Mouse (Mus musculus) ES-Bruce4 (cell line): ENCODE measurements around the gene Bet1l. TPM values are rescaled to one million over a fixed set of nuclear protein-coding genes. Genes with fewer than 3 reads are reported as not detected.

ENCODE experiments used
- H3K27ac ChIP-seq: 2 replicates; pipeline ENCODE4 v1.5.1; 2012; ENCODE audit warnings: low read length, inconsistent platforms; ENCODE audit not compliant: insufficient read depth
- H3K27me3 ChIP-seq: 2 replicates; pipeline ENCODE4 v1.6.1; 2012; ENCODE audit warnings: mild to moderate bottlenecking, low read length, inconsistent platforms; ENCODE audit not compliant: control insufficient read depth, poor library complexity, insufficient read depth, severe bottlenecking
- H3K36me3 ChIP-seq: 2 replicates; pipeline ENCODE4 v1.6.1; 2012; ENCODE audit warnings: inconsistent platforms, mild to moderate bottlenecking, low read length, moderate library complexity; ENCODE audit not compliant: control insufficient read depth, poor library complexity, insufficient read depth, severe bottlenecking
- H3K4me1 ChIP-seq: one replicate; pipeline ENCODE4 v1.8.1; 2011; ENCODE audit warnings: low read length; ENCODE audit not compliant: control insufficient read depth, insufficient read depth
- H3K4me3 ChIP-seq: 2 replicates; pipeline ENCODE4 v1.5.1; 2011; ENCODE audit warnings: low read depth, mild to moderate bottlenecking, low read length
- H3K9ac ChIP-seq: 2 replicates; pipeline ENCODE4 v1.6.1; 2012; ENCODE audit warnings: low read depth, mild to moderate bottlenecking, inconsistent platforms; ENCODE audit not compliant: poor library complexity, severe bottlenecking
- H3K9me3 ChIP-seq: replicated peaks from 2 replicates; pipeline ENCODE4 v1.6.1; 2012; ENCODE audit warnings: mild to moderate bottlenecking, low read length, inconsistent platforms; ENCODE audit not compliant: control insufficient read depth, poor library complexity, insufficient read depth, severe bottlenecking
- CTCF ChIP-seq: IDR thresholded peaks from one replicate; pipeline ENCODE4 v1.8.1; 2011; ENCODE audit warnings: low read depth, low read length
- EP300 ChIP-seq: IDR thresholded peaks from 2 replicates; pipeline ENCODE4 v1.6.1; 2011; ENCODE audit warnings: low read depth, low read length; ENCODE audit not compliant: insufficient read depth
- POLR2A ChIP-seq: IDR thresholded peaks from one replicate; pipeline ENCODE4 v1.8.1; 2011; ENCODE audit warnings: low read length; ENCODE audit not compliant: insufficient read depth
- polyA plus RNA-seq: library from polyadenylated mRNA; stranded (reverse); fragments of >200 nt; gene quantifications from 2 replicates; pipeline ENCODE4 v1.2.4, GENCODE M21; 2011; ENCODE audit warnings: low read depth; ENCODE audit not compliant: missing spikeins, insufficient read depth, insufficient read length

Bet1l gene
- polyA plus RNA-seq, 1 experiment = 14.0 TPM

DNA sequence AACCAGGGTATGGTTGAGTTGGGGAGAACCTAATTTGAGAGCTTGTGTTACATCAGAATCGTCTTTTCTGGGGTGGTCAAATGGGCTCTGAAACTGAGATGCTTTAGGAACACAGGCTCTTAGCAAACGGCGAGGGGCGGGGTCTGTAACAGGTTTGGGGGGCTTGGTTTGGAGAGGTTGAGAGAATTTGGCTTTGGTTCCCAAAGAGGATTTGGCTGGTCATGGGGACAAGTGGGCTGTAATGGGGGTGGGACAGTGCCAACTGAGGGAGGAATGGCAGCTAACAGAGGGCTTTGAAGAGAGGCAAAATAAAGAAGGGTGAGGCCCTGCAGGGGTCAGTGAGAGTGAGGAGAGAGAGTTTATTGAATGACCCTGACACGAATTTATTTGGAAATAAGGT is 17.8 kb downstream of the Bet1l start:
- TF ChIP-seq CTCF = no peak
- no peak for TF ChIP-seq POLR2A
- TF ChIP-seq EP300 = no peak
- Histone ChIP-seq H3K27me3 (no peaks in the 10 kb centered on the region), H3K4me3 (no peak overlapping the region), H3K9ac (no peak overlapping the region), H3K9me3 (no peaks in the 10 kb centered on the region), H3K36me3 (no peaks in the 10 kb centered on the region), H3K4me1 (peaks cover 2% of the 10 kb centered on the region), H3K27ac (no peak overlapping the region)

DNA sequence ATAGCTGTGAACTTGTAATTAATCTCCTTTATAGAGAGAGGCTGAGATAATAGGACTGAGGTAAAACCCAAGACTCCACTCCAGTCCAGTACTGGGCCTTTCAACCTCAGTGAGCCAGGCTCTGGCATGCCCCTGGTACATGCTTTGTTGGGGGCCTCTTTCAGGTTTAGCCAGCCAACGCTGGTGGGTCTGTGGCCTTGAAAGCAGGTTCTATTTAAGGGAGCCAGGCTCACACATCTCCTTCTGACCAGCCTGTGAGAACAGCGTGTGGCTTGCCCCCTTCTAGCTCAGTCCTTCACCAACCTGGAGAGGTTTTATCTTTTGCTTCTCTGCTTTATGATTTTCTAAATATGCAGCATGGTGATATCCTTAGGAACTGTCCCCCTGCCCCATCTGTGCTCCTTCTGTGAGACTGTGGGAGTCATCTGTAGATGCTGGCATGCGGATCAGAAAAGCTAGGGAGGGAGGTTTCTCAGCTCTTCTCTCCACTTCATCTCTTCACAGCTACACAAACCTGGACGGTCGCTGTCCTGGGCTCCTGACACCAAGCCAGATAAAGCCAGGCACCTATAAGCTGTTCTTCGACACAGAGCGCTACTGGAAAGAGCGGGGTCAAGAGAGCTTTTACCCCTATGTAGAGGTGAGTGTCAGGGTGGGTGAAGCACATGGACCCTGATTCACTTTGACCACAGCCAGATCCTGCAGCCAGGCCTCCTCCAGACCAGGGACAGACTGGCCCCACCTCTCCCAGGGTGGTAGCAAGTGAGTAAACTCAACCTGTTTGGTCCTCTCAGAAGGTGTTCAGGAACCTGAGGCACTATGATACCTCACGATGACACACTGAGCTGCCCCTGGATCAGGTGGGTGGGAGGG is 20.9 kb downstream of the Bet1l start:
- TF ChIP-seq CTCF (no peak), EP300 (no peak), POLR2A (no peak)
- peaks cover 2% of the 10 kb centered on the region for H3K4me1 ChIP-seq
- no peaks in the 10 kb centered on the region for H3K27me3 ChIP-seq
- no peak overlapping the region for H3K4me3 ChIP-seq
- H3K36me3 ChIP-seq = no peaks in the 10 kb centered on the region
- no peaks in the 10 kb centered on the region for H3K9me3 ChIP-seq
- H3K9ac ChIP-seq = no peak overlapping the region
- H3K27ac ChIP-seq = no peak overlapping the region

- Histone ChIP-seq H3K4me1 (peaks cover 2% of the 10 kb centered on the region), H3K27ac (no peak overlapping the region), H3K4me3 (peak overlapping the region; percentile 54), H3K9me3 (no peaks in the 10 kb centered on the region), H3K36me3 (no peaks in the 10 kb centered on the region), H3K9ac (peak overlapping the region; percentile 37), H3K27me3 (no peaks in the 10 kb centered on the region)
- TF ChIP-seq CTCF = no peak
- TF ChIP-seq EP300 = no peak
- TF ChIP-seq POLR2A = no peak
Measured at GRCm38 (mm10) chr7:140835758-140836087, 21.7 kb downstream of the Bet1l start.

GRCm38 (mm10) chr7:140834968-140835757 is 22.2 kb downstream of the Bet1l start, which contains the start of gene Urah:
TSS of gene Urah (plus strand) at chr7:140835018.
- Histone ChIP-seq H3K4me1 (peaks cover 2% of the 10 kb centered on the region), H3K36me3 (no peaks in the 10 kb centered on the region), H3K4me3 (peak within 1 kb of the TSS; percentile 54), H3K9ac (peak within 1 kb of the TSS; percentile 37), H3K27me3 (no peaks in the 10 kb centered on the region), H3K9me3 (no peaks in the 10 kb centered on the region), H3K27ac (peak within 1 kb of the TSS; percentile 24; the same call in 1 of the 2 replicates)
- TF ChIP-seq POLR2A (no peak), EP300 (no peak), CTCF (no peak)

DNA sequence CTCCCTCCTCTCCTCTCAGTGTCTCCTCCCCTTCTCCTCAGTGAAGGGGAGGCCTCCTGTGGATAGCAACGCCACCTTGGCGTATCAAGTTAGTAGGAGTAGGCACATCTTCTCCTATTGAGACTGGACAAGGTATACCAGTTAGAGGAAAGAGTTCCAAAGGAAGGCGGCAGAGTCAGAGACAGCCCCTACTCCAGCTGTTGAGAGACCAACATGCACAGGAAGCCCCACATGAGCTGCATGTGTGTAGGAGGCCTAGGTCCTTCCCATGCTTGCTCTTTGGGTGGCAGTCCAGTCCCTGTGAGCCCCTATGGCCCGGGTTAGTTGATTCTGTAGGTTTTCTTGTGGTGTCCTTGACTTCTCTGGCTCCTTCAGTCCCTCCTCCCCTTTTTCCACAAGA is 24.0 kb downstream of the Bet1l start:
- Histone ChIP-seq H3K9ac (no peak overlapping the region), H3K9me3 (no peaks in the 10 kb centered on the region), H3K27me3 (no peaks in the 10 kb centered on the region), H3K27ac (no peak overlapping the region), H3K36me3 (no peaks in the 10 kb centered on the region), H3K4me3 (no peak overlapping the region), H3K4me1 (peaks cover 2% of the 10 kb centered on the region)
- no peak for TF ChIP-seq POLR2A
- TF ChIP-seq CTCF = no peak

GRCm38 (mm10) chr7:140831447-140831846 is 25.9 kb downstream of the Bet1l start:
- Histone ChIP-seq H3K9me3 (no peaks in the 10 kb centered on the region), H3K27ac (no peak overlapping the region), H3K27me3 (no peaks in the 10 kb centered on the region), H3K9ac (no peak overlapping the region), H3K36me3 (no peaks in the 10 kb centered on the region), H3K4me1 (peaks cover 2% of the 10 kb centered on the region), H3K4me3 (no peak overlapping the region)
- TF ChIP-seq CTCF = no peak
- no peak for TF ChIP-seq EP300
- TF ChIP-seq POLR2A = no peak
